Mouse (Mus musculus): ENCODE measurements around the gene Kifc3. TPM values are rescaled to one million over a fixed set of nuclear protein-coding genes. Genes with fewer than 3 reads are reported as not detected.

Kifc3 gene
- polyA plus RNA-seq, 1 experiment from 2014 or later = 14.3 TPM

DNA sequence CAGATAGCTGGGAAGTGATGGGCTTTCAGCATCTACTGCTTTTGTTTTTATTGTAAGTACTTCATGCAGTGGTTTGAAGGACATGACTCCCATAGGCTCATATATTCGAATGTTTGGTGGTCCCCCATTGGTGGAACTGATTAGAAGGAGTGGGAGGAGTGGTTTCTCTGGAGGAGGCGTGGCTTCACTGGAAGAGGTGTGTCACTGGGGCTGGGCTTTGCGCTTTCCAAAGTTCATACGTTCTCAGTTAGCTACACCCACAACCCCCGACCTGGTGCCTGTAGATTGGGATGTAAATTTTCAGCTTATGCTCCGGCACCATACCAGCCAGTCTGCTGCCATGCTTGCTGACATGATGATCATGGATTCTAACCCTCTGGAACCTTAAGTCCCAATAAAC is 148.2 kb downstream of the Kifc3 start:
- peaks cover 2% of the 10 kb centered on the region; the same call in 1 of the 2 replicates for H3K4me1 ChIP-seq (replicated peaks)
- ATAC-seq = no peak
- no peak overlapping the region for H3K27ac ChIP-seq
- H3K36me3 ChIP-seq = no peaks in the 10 kb centered on the region
- 61% methylated on average over 6 of the region's 6 CpGs for WGBS
- no peaks in the 10 kb centered on the region for H3K27me3 ChIP-seq
- H3K4me2 ChIP-seq (replicated peaks) = no peak overlapping the region
- no peak overlapping the region for H3K4me3 ChIP-seq (replicated peaks)
- H3K9ac ChIP-seq (replicated peaks) = no peak overlapping the region
- no peaks in the 10 kb centered on the region for H3K9me3 ChIP-seq

Other genes with a start within 250 kb of the Kifc3 start
- 189 and 212 TPM in 2 replicates for gene Adgrg1, start 228.1 kb downstream of the Kifc3 start, polyA plus RNA-seq (2015; fragmentation: Nextera tagmentation; extraction: Ambion mirVana)
- gene Adgrg3, start 185.1 kb downstream of the Kifc3 start, polyA plus RNA-seq (2015; fragmentation: Nextera tagmentation; extraction: Ambion mirVana) = 0.96 and 1.3 TPM in 2 replicates
- gene Drc7, start 147.7 kb downstream of the Kifc3 start, polyA plus RNA-seq (2015; fragmentation: Nextera tagmentation; extraction: Ambion mirVana) = 0.24 and 0.58 TPM in 2 replicates
- 38.8 and 39.7 TPM in 2 replicates for gene Katnb1, start 121.6 kb downstream of the Kifc3 start, polyA plus RNA-seq (2015; fragmentation: Nextera tagmentation; extraction: Ambion mirVana)
- 0.37 and 0.54 TPM in 2 replicates for gene Cngb1, start 103.8 kb upstream of the Kifc3 start, polyA plus RNA-seq (2015; fragmentation: Nextera tagmentation; extraction: Ambion mirVana)
- gene Tepp, start 107.8 kb upstream of the Kifc3 start, polyA plus RNA-seq (2015; fragmentation: Nextera tagmentation; extraction: Ambion mirVana) = 0.70 TPM in 1 of 2 replicates, not detected in the other
- 18.3 and 19.5 TPM in 2 replicates for gene Zfp319, start 129.1 kb upstream of the Kifc3 start, polyA plus RNA-seq (2015; fragmentation: Nextera tagmentation; extraction: Ambion mirVana)
- 34.4 and 36.9 TPM in 2 replicates for gene Usb1, start 129.5 kb upstream of the Kifc3 start, polyA plus RNA-seq (2015; fragmentation: Nextera tagmentation; extraction: Ambion mirVana)
- 12.1 and 15.3 TPM in 2 replicates for gene Mmp15, start 149.5 kb upstream of the Kifc3 start, polyA plus RNA-seq (2015; fragmentation: Nextera tagmentation; extraction: Ambion mirVana)
- 130 and 135 TPM in 2 replicates for gene Cfap20, start 232.1 kb upstream of the Kifc3 start, polyA plus RNA-seq (2015; fragmentation: Nextera tagmentation; extraction: Ambion mirVana)